Mouse (Mus musculus) lung, postnatal 0 days (tissue): Measurements from ENCODE around the gene Dmpk. TPM values are rescaled to one million over a fixed set of nuclear protein-coding genes. Genes with fewer than 3 reads are reported as not detected.

Experiments used
- ATAC-seq: fragments of 200-750 bp; cut with Nextera tagmentation; 2 replicates; pipeline ENCODE4 v1.8.0; 2017; ENCODE audit warnings: moderate library complexity
- DNase-seq: peaks from one replicate; pipeline ENCODE4 v3.0.0-alpha.2; 2016; ENCODE audit warnings: low spot score
- H3K27ac ChIP-seq: fragments of 300-500 bp; sonication (generic); 2 replicates; pipeline ENCODE4 v1.5.1; 2014; ENCODE audit warnings: antibody characterized with exemption, mild to moderate bottlenecking, low read length, mixed read lengths
- H3K27me3 ChIP-seq: fragments of 300-500 bp; sonication (generic); replicated peaks from 2 replicates; pipeline ENCODE4 v1.6.1; 2014; ENCODE audit warnings: low read length, mixed read lengths; ENCODE audit not compliant: insufficient read depth
- H3K36me3 ChIP-seq: fragments of 300-500 bp; sonication (generic); 2 replicates; pipeline ENCODE4 v1.6.1; 2014; ENCODE audit warnings: low read length, mixed read lengths; ENCODE audit not compliant: insufficient read depth
- H3K4me1 ChIP-seq: fragments of 300-500 bp; sonication (generic); 2 replicates; pipeline ENCODE4 v1.6.1; 2014; ENCODE audit warnings: antibody characterized with exemption, low read depth, low read length, mixed read lengths; ENCODE audit not compliant: insufficient read depth
- H3K4me2 ChIP-seq: fragments of 300-500 bp; sonication (generic); replicated peaks from 2 replicates; pipeline ENCODE4 v1.6.1; 2014; ENCODE audit warnings: low read depth, mild to moderate bottlenecking, low read length, moderate library complexity, mixed read lengths
- H3K4me3 ChIP-seq: fragments of 300-500 bp; sonication (generic); 2 replicates; pipeline ENCODE4 v1.5.1; 2014; ENCODE audit warnings: low read depth, low read length
- H3K9ac ChIP-seq: fragments of 300-500 bp; sonication (generic); replicated peaks from 2 replicates; pipeline ENCODE4 v1.6.1; 2014; ENCODE audit warnings: low read depth, mild to moderate bottlenecking
- H3K9me3 ChIP-seq: fragments of 300-500 bp; sonication (generic); 2 replicates; pipeline ENCODE4 v1.6.1; 2016; ENCODE audit warnings: low read length, mixed read lengths
- CTCF ChIP-seq: IDR thresholded peaks from 2 replicates; pipeline ENCODE4 v1.5.1; 2016; ENCODE audit warnings: antibody characterized with exemption, mild to moderate bottlenecking
- EP300 ChIP-seq: IDR thresholded peaks from 2 replicates; pipeline ENCODE4 v1.6.1; 2016; ENCODE audit warnings: antibody characterized with exemption, mild to moderate bottlenecking, control low read depth
- WGBS: fragments of 180-500 bp; shearing (Covaris S2); extraction: QIAGEN DNeasy Blood & Tissue Kit; methylation state at CpG from one replicate; pipeline ENCODE4 v1.1.7; 2014; 5-methylcytosine and 5-hydroxymethylcytosine counted together
- polyA plus RNA-seq: library from polyadenylated mRNA; unstranded; fragments of >200 nt; fragmentation: Nextera tagmentation; extraction: Ambion mirVana; gene quantifications from 2 replicates; pipeline ENCODE4 v1.2.1, GENCODE M21; 2015

Gene Dmpk
- polyA plus RNA-seq, 1 experiment from 2014 or later = 11.5 TPM

DNA sequence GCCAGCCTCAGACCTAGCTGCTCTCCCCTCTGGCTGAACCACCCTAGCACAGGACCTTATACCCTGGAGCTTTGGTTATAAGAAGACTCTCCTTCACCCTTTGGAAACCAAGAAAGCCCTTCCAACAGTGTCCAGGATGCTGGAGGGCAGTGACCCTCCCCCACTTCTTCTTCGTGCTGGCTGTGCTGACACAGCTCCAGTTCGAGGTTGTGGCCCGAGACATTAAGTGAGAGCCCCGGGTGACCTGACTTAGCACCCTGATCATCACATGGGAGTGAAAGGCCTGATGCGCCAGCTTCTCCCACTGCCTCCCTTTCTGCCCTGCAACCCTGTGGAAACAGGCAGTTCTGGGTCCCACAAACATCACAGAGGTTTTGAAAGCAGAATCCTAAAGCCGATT is 1.8 kb downstream of the Dmpk start:
- Histone ChIP-seq H3K4me2 (peak overlapping the region; percentile 54), H3K9ac (no peak overlapping the region), H3K4me3 (peak overlapping the region; percentile 1; the same call in 1 of the 2 replicates), H3K36me3 (peaks cover 17% of the 10 kb centered on the region; the same call in 1 of the 2 replicates), H3K9me3 (no peaks in the 10 kb centered on the region), H3K27ac (no peak overlapping the region), H3K4me1 (peaks cover 19% of the 10 kb centered on the region), H3K27me3 (no peaks in the 10 kb centered on the region)
- no peak for DNase-seq
- ATAC-seq = no peak
- WGBS = 10% methylated on average over 6 of the region's 6 CpGs
- TF ChIP-seq CTCF (no peak), EP300 (no peak)

DNA sequence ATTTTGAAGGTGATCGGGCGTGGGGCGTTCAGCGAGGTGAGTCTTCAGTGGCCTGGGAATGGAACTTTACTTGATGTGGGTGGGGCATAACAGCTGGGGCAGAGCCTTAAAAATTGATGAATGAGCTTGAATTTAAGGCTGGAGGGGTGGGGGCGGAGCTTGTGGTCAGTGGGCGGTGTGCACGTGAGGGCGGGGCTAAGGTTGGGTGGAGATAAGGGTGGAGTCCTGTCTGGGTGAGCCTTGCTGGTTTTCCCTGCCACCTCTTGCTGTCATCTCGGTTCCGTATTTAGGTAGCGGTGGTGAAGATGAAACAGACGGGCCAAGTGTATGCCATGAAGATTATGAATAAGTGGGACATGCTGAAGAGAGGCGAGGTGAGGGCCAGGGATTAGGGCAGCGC is 2.4 kb downstream of the Dmpk start:
- ATAC-seq = peak; percentile 53
- Histone ChIP-seq H3K9me3 (no peaks in the 10 kb centered on the region), H3K27me3 (no peaks in the 10 kb centered on the region), H3K36me3 (peaks cover 13% of the 10 kb centered on the region; the same call in 1 of the 2 replicates), H3K9ac (no peak overlapping the region), H3K4me1 (peaks cover 19% of the 10 kb centered on the region), H3K4me3 (peak overlapping the region; percentile 1; the same call in 1 of the 2 replicates), H3K27ac (no peak overlapping the region), H3K4me2 (peak overlapping the region; percentile 54; the same call in 1 of the 2 replicates)
- WGBS = 11% methylated on average over 14 of the region's 14 CpGs
- peak; percentile 73 for DNase-seq
- TF ChIP-seq EP300 (no peak), CTCF (no peak)

DNA sequence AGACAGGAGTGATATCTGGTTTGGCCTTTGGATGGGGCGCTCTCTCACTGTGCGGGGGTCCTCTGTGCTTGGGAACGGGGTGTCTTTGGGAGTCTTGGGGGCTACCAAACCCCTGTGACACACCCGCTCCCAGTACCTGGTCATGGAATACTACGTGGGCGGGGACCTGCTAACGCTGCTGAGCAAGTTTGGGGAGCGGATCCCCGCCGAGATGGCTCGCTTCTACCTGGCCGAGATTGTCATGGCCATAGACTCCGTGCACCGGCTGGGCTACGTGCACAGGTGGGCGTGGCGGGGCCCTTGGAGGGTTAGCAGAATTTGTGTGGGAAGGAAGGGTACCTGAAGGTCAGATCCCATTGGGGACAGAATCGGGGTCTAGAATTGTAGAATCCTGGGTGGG is 3.1 kb downstream of the Dmpk start:
- no peak for ATAC-seq
- H3K27ac ChIP-seq = no peak overlapping the region
- H3K27me3 ChIP-seq = no peaks in the 10 kb centered on the region
- 75% methylated on average over 18 of the region's 18 CpGs for WGBS
- no peak overlapping the region for H3K9ac ChIP-seq
- peaks cover 19% of the 10 kb centered on the region for H3K4me1 ChIP-seq
- no peak overlapping the region for H3K4me2 ChIP-seq
- no peaks in the 10 kb centered on the region for H3K9me3 ChIP-seq
- H3K4me3 ChIP-seq = no peak overlapping the region
- peaks cover 6% of the 10 kb centered on the region; the same call in 1 of the 2 replicates for H3K36me3 ChIP-seq
- DNase-seq = no peak
- no peak for TF ChIP-seq CTCF
- TF ChIP-seq EP300 = no peak

DNA sequence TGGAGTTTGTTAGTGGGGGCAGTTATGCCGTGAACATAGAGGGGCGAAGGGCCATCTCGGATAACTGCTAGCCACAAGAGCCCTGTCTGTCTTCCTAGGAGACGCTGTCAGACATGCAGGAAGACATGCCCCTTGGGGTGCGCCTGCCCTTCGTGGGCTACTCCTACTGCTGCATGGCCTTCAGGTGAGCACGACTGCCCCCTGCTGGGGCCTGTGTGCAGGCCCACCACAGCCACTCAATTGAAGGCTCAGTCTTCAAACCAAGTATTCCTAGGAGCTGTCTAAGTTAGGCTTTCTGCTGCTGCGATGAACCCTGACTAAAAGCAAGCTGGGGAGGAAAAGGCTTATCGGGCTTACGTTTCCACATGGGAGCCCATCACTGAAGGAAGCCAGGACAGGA is 5.2 kb downstream of the Dmpk start:
- Histone ChIP-seq H3K4me2 (no peak overlapping the region), H3K9me3 (no peaks in the 10 kb centered on the region), H3K27ac (no peak overlapping the region), H3K36me3 (no peaks in the 10 kb centered on the region), H3K4me3 (no peak overlapping the region), H3K9ac (no peak overlapping the region), H3K27me3 (no peaks in the 10 kb centered on the region), H3K4me1 (peaks cover 18% of the 10 kb centered on the region)
- ATAC-seq = no peak
- DNase-seq = peak; percentile 76
- WGBS = 34% methylated on average over 10 of the region's 10 CpGs
- TF ChIP-seq EP300 = no peak
- peak; percentile 89 for TF ChIP-seq CTCF

DNA sequence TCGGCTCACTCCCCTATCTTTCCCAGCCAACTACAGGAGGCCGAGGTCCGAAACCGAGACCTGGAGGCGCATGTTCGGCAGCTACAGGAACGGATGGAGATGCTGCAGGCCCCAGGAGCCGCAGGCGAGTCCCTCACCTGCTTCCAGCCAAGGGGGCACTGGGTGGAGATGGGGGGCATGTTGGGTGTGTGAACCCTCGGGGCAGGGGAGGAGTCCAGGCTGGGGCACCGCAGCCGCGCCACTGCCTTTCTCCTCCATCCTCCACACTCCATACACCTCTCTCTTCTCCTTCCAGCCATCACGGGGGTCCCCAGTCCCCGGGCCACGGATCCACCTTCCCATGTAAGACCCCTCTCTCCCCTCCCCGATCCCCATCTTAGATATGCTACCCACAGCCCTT is 8.3 kb downstream of the Dmpk start:
- ATAC-seq (no peak), DNase-seq (no peak)
- Histone ChIP-seq H3K9me3 (no peaks in the 10 kb centered on the region), H3K4me2 (no peak overlapping the region), H3K4me1 (peaks cover 14% of the 10 kb centered on the region), H3K27me3 (no peaks in the 10 kb centered on the region), H3K4me3 (no peak overlapping the region), H3K27ac (no peak overlapping the region), H3K9ac (no peak overlapping the region), H3K36me3 (no peaks in the 10 kb centered on the region)
- TF ChIP-seq EP300 (no peak), CTCF (no peak)
- WGBS = 66% methylated on average over 16 of the region's 17 CpGs

DNA sequence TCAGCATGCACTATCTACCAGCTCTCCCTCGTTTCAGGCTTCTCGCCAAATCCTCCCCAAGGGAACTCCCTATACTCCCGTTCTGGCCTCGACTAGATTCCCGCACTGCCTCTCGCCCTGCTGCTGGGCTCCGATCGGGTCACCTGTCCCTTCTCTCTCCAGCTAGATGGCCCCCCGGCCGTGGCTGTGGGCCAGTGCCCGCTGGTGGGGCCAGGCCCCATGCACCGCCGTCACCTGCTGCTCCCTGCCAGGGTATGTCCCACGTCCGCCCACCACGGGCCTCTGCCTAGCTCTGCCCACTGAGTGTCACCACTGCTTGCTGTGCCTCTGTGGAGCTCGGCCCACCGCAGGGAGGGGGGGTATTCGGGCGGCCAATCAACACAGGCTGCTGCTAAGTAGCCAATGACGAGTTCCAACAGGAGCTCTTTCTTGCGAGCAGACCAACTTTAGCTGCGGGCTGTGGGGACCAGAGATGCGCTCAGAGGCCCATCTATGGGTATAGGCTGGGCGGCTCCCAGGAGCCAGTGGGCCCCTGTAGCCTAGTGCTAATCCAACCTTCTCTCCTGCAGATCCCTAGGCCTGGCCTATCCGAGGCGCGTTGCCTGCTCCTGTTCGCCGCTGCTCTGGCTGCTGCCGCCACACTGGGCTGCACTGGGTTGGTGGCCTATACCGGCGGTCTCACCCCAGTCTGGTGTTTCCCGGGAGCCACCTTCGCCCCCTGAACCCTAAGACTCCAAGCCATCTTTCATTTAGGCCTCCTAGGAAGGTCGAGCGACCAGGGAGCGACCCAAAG is 8.9 kb downstream of the Dmpk start:
- peak overlapping the region; percentile 26; the same call in 1 of the 2 replicates for H3K27ac ChIP-seq
- no peak overlapping the region for H3K9ac ChIP-seq
- H3K9me3 ChIP-seq = no peaks in the 10 kb centered on the region
- TF ChIP-seq EP300 (no peak), CTCF (no peak)
- H3K27me3 ChIP-seq = no peaks in the 10 kb centered on the region
- H3K4me3 ChIP-seq = peak overlapping the region; percentile 69; the same call in 1 of the 2 replicates
- no peaks in the 10 kb centered on the region for H3K36me3 ChIP-seq
- DNase-seq (peak; percentile 55), ATAC-seq (peak; percentile 23)
- peaks cover 14% of the 10 kb centered on the region for H3K4me1 ChIP-seq
- peak overlapping the region; percentile 93 for H3K4me2 ChIP-seq
- WGBS = 12% methylated on average over 37 of the region's 38 CpGs
